Mouse (Mus musculus): ENCODE measurements around the gene Dnajc14. TPM values are rescaled to one million over a fixed set of nuclear protein-coding genes. Genes with fewer than 3 reads are reported as not detected.

The Dnajc14 gene
- polyA plus RNA-seq, 1 experiment from 2014 or later: 40.3 TPM

Other genes with a start within 250 kb of the Dnajc14 start
- gene Pa2g4, start 238.1 kb upstream of the Dnajc14 start, polyA plus RNA-seq (2014; fragmentation: Nextera tagmentation; extraction: Ambion mirVana): 241 and 249 TPM in 2 replicates
- 0.49 and 0.77 TPM in 2 replicates for gene Erbb3, start 214.4 kb upstream of the Dnajc14 start, polyA plus RNA-seq (2014; fragmentation: Nextera tagmentation; extraction: Ambion mirVana)
- gene Rps26, start 177.3 kb upstream of the Dnajc14 start, polyA plus RNA-seq (2014; fragmentation: Nextera tagmentation; extraction: Ambion mirVana): 588 and 638 TPM in 2 replicates
- 3.8 and 4.2 TPM in 2 replicates for gene Ikzf4, start 158.1 kb upstream of the Dnajc14 start, polyA plus RNA-seq (2014; fragmentation: Nextera tagmentation; extraction: Ambion mirVana)
- 12.5 and 12.7 TPM in 2 replicates for gene Suox, start 130.0 kb upstream of the Dnajc14 start, polyA plus RNA-seq (2014; fragmentation: Nextera tagmentation; extraction: Ambion mirVana)
- gene Rab5b, start 107.8 kb upstream of the Dnajc14 start, polyA plus RNA-seq (2014; fragmentation: Nextera tagmentation; extraction: Ambion mirVana): 80.1 and 82.6 TPM in 2 replicates
- 2.2 and 3.1 TPM in 2 replicates for gene Pmel, start 99.9 kb upstream of the Dnajc14 start, polyA plus RNA-seq (2014; fragmentation: Nextera tagmentation; extraction: Ambion mirVana)
- gene Cdk2, start 99.0 kb upstream of the Dnajc14 start, polyA plus RNA-seq (2014; fragmentation: Nextera tagmentation; extraction: Ambion mirVana): 98.9 and 99.1 TPM in 2 replicates
- 5.4 and 5.7 TPM in 2 replicates for gene Dgka, start 59.2 kb upstream of the Dnajc14 start, polyA plus RNA-seq (2014; fragmentation: Nextera tagmentation; extraction: Ambion mirVana)
- gene Pym1, start 56.2 kb upstream of the Dnajc14 start, polyA plus RNA-seq (2014; fragmentation: Nextera tagmentation; extraction: Ambion mirVana): 43.5 and 48.1 TPM in 2 replicates
- 0.26 and 0.33 TPM in 2 replicates for gene Mmp19, start 13.2 kb upstream of the Dnajc14 start, polyA plus RNA-seq (2014; fragmentation: Nextera tagmentation; extraction: Ambion mirVana)
- 17.4 and 18.6 TPM in 2 replicates for gene Tmem198b, start 308 bp downstream of the Dnajc14 start, polyA plus RNA-seq (2014; fragmentation: Nextera tagmentation; extraction: Ambion mirVana)
- 279 and 283 TPM in 2 replicates for gene Sarnp, start 13.3 kb downstream of the Dnajc14 start, polyA plus RNA-seq (2014; fragmentation: Nextera tagmentation; extraction: Ambion mirVana)
- 64.4 and 70.6 TPM in 2 replicates for gene Ormdl2, start 17.6 kb downstream of the Dnajc14 start, polyA plus RNA-seq (2014; fragmentation: Nextera tagmentation; extraction: Ambion mirVana)
- 10.0 and 10.2 TPM in 2 replicates for gene Gdf11, start 87.7 kb downstream of the Dnajc14 start, polyA plus RNA-seq (2014; fragmentation: Nextera tagmentation; extraction: Ambion mirVana)
- 168 and 177 TPM in 2 replicates for gene Cd63, start 96.9 kb downstream of the Dnajc14 start, polyA plus RNA-seq (2014; fragmentation: Nextera tagmentation; extraction: Ambion mirVana)
- 11.3 TPM in 2 replicates for gene Rdh5, start 118.8 kb downstream of the Dnajc14 start, polyA plus RNA-seq (2014; fragmentation: Nextera tagmentation; extraction: Ambion mirVana)
- gene Bloc1s1, start 120.0 kb downstream of the Dnajc14 start, polyA plus RNA-seq (2014; fragmentation: Nextera tagmentation; extraction: Ambion mirVana): 242 and 271 TPM in 2 replicates
- gene Itga7, start 129.8 kb downstream of the Dnajc14 start, polyA plus RNA-seq (2014; fragmentation: Nextera tagmentation; extraction: Ambion mirVana): 1.6 and 1.7 TPM in 2 replicates
- gene Mettl7b, start 156.9 kb downstream of the Dnajc14 start, polyA plus RNA-seq (2014; fragmentation: Nextera tagmentation; extraction: Ambion mirVana): not detected in 2 replicates
- not detected in 2 replicates for gene Olfr9, start 185.4 kb downstream of the Dnajc14 start, polyA plus RNA-seq (2014; fragmentation: Nextera tagmentation; extraction: Ambion mirVana)
- gene Olfr763, start 206.7 kb downstream of the Dnajc14 start, polyA plus RNA-seq (2014; fragmentation: Nextera tagmentation; extraction: Ambion mirVana): not detected in 2 replicates
- not detected in 2 replicates for gene Olfr764-ps1, start 235.8 kb downstream of the Dnajc14 start, polyA plus RNA-seq (2014; fragmentation: Nextera tagmentation; extraction: Ambion mirVana)
- not detected in 2 replicates for gene Olfr765, start 245.9 kb downstream of the Dnajc14 start, polyA plus RNA-seq (2014; fragmentation: Nextera tagmentation; extraction: Ambion mirVana)